Mouse (Mus musculus): ENCODE measurements around the gene Ifit1bl2. TPM values are rescaled to one million over a fixed set of nuclear protein-coding genes. Genes with fewer than 3 reads are reported as not detected.
A peak's percentile ranks its signal among the peaks of the same experiment; 100 is the strongest.

The Ifit1bl2 gene
- total and polyA plus RNA-seq, 2 experiments = 0.09 TPM; not detected in 1

GRCm38 (mm10) chr19:34577121-34577520 lies 63.4 kb downstream of the Ifit1bl2 start:
- Histone ChIP-seq H3K9ac (ENCODE audit: low read depth, low read length) (no peak overlapping the region), H3K27ac (replicated peaks; ENCODE audit: insufficient read depth, low read depth, low read length) (no peak overlapping the region), H3K79me2 (ENCODE audit: control insufficient read depth, insufficient read depth, low read length) (no peaks in the 10 kb centered on the region), H3K27me3 (ENCODE audit: control insufficient read depth, insufficient read depth, low read length) (no peaks in the 10 kb centered on the region), H3K4me3 (ENCODE audit: insufficient read depth, low read depth, low read length) (no peak overlapping the region), H3K36me3 (ENCODE audit: control insufficient read depth, insufficient read depth, low read length) (no peaks in the 10 kb centered on the region; the same call in 1 of the 2 replicates), H3K4me1 (ENCODE audit: control insufficient read depth, insufficient read depth, low read length) (no peaks in the 10 kb centered on the region)
- no peak for DNase-seq (ENCODE audit: extremely low read depth, low read depth, low spot score)
- no peak for TF ChIP-seq POLR2A (IDR thresholded peaks at IDR 0.05; ENCODE audit: extremely low read depth, insufficient read depth, low read length)
- TF ChIP-seq CTCF (IDR thresholded peaks at IDR 0.05; ENCODE audit: low read depth, low read length) = no peak
- 59% methylated on average over 1 of the region's 1 CpGs for WGBS

DNA sequence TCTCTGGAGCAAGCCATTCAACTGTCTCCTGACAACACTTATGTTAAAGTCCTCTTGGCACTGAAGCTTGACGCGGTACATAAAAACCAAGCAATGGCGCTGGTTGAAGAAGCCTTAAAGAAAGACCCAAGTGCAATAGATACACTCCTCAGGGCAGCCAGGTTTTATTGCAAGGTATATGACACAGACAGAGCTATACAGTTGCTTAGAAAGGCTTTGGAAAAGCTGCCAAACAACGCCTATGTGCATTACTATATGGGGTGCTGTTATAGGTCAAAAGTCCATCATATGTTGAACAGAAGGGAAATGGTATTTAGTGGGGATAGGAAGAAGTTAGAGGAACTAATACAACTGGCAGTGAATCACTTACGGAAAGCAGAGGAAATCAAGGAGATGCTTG lies 66.9 kb downstream of the Ifit1bl2 start:
- DNase-seq (ENCODE audit: extremely low read depth, low read depth, low spot score) = no peak
- WGBS = 93% methylated on average over 5 of the region's 5 CpGs
- no peak for TF ChIP-seq POLR2A (IDR thresholded peaks at IDR 0.05; ENCODE audit: extremely low read depth, insufficient read depth, low read length)
- no peak for TF ChIP-seq CTCF (IDR thresholded peaks at IDR 0.05; ENCODE audit: low read depth, low read length)
- H3K36me3 ChIP-seq (ENCODE audit: control insufficient read depth, insufficient read depth, low read length) = no peaks in the 10 kb centered on the region; the same call in 1 of the 2 replicates
- no peaks in the 10 kb centered on the region for H3K79me2 ChIP-seq (ENCODE audit: control insufficient read depth, insufficient read depth, low read length)
- no peak overlapping the region for H3K27ac ChIP-seq (replicated peaks; ENCODE audit: insufficient read depth, low read depth, low read length)
- no peak overlapping the region for H3K4me3 ChIP-seq (ENCODE audit: insufficient read depth, low read depth, low read length)
- H3K9ac ChIP-seq (ENCODE audit: low read depth, low read length) = no peak overlapping the region
- H3K27me3 ChIP-seq (ENCODE audit: control insufficient read depth, insufficient read depth, low read length) = no peaks in the 10 kb centered on the region
- H3K4me1 ChIP-seq (ENCODE audit: control insufficient read depth, insufficient read depth, low read length) = no peaks in the 10 kb centered on the region; the same call in 1 of the 2 replicates

DNA sequence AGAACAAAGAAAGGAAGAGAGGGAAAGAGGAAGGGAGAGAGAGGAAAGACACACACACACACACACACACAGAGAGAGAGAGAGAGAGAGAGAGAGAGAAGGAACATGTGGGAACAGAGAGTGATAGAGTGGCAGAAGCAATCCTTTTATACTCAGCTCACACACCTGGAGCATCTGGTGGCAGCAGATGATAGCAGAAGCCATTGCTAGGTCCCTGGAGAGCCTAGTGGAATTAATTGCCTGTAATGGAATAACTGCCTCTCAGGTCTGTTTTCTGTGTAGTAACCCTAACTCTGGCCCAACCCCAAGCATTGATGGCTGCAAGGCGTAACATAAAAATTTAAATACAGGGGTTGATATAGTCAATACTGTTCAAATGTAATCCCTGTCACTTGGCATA lies 69.5 kb downstream of the Ifit1bl2 start:
- DNase-seq (ENCODE audit: extremely low read depth, low read depth, low spot score) = no peak
- Histone ChIP-seq H3K9ac (ENCODE audit: low read depth, low read length) (no peak overlapping the region), H3K36me3 (ENCODE audit: control insufficient read depth, insufficient read depth, low read length) (no peaks in the 10 kb centered on the region; the same call in 1 of the 2 replicates), H3K27ac (replicated peaks; ENCODE audit: insufficient read depth, low read depth, low read length) (no peak overlapping the region), H3K4me3 (ENCODE audit: insufficient read depth, low read depth, low read length) (0 out of 2 replicates have a peak overlapping the region, but pooled peaks have one; percentile 3), H3K4me1 (ENCODE audit: control insufficient read depth, insufficient read depth, low read length) (no peaks in the 10 kb centered on the region; the same call in 1 of the 2 replicates), H3K27me3 (ENCODE audit: control insufficient read depth, insufficient read depth, low read length) (no peaks in the 10 kb centered on the region), H3K79me2 (ENCODE audit: control insufficient read depth, insufficient read depth, low read length) (no peaks in the 10 kb centered on the region)
- 94% methylated on average over 1 of the region's 1 CpGs for WGBS
- no peak for TF ChIP-seq POLR2A (IDR thresholded peaks at IDR 0.05; ENCODE audit: extremely low read depth, insufficient read depth, low read length)
- no peak for TF ChIP-seq CTCF (IDR thresholded peaks at IDR 0.05; ENCODE audit: low read depth, low read length)

DNA sequence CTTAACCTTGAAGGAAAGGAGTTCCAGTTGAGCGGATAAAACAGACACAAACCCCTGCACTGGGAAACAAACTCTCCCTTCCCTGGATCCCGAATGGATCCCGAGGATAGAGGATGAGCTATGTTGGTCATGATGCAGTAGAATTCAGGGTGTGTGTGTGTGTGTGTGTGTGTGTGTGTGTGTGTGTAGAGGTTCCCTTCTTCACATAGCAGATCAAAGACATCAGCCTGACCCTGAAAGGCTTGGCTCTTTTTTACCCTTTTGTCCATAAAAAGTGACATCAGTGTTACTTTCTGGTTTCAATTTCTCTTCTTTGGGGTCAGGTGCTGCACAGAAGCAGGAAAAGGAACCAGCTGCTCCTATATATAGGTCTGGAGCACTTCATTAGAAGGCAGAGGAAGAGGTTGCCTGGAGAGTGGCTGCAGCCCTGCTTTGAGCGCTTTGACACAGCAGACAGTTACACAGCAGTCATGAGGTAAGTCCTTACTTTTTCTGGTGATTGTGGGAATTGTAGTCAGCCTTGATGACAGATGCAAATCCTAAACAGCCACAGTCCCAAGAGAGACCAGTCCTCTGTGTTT lies 70.6 kb downstream of the Ifit1bl2 start:
- Histone ChIP-seq H3K36me3 (ENCODE audit: control insufficient read depth, insufficient read depth, low read length) (no peaks in the 10 kb centered on the region; the same call in 1 of the 2 replicates), H3K4me3 (ENCODE audit: insufficient read depth, low read depth, low read length) (peak overlapping the region; percentile 44; the same call in 1 of the 2 replicates), H3K4me1 (ENCODE audit: control insufficient read depth, insufficient read depth, low read length) (no peaks in the 10 kb centered on the region; the same call in 1 of the 2 replicates), H3K79me2 (ENCODE audit: control insufficient read depth, insufficient read depth, low read length) (no peaks in the 10 kb centered on the region), H3K27ac (replicated peaks; ENCODE audit: insufficient read depth, low read depth, low read length) (peak overlapping the region; percentile 51), H3K27me3 (ENCODE audit: control insufficient read depth, insufficient read depth, low read length) (no peaks in the 10 kb centered on the region), H3K9ac (ENCODE audit: low read depth, low read length) (peak overlapping the region; percentile 30; the same call in 1 of the 2 replicates)
- 80% methylated on average over 4 of the region's 4 CpGs for WGBS
- TF ChIP-seq POLR2A (IDR thresholded peaks at IDR 0.05; ENCODE audit: extremely low read depth, insufficient read depth, low read length) = no peak
- TF ChIP-seq CTCF (IDR thresholded peaks at IDR 0.05; ENCODE audit: low read depth, low read length) = no peak
- DNase-seq (ENCODE audit: extremely low read depth, low read depth, low spot score) = no peak

- 67% methylated on average over 7 of the region's 7 CpGs for WGBS
- no peak for DNase-seq (ENCODE audit: extremely low read depth, low read depth, low spot score)
- TF ChIP-seq CTCF (IDR thresholded peaks at IDR 0.05; ENCODE audit: low read depth, low read length) (no peak), POLR2A (IDR thresholded peaks at IDR 0.05; ENCODE audit: extremely low read depth, insufficient read depth, low read length) (no peak)
- Histone ChIP-seq H3K9ac (ENCODE audit: low read depth, low read length) (no peak overlapping the region), H3K27me3 (ENCODE audit: control insufficient read depth, insufficient read depth, low read length) (no peaks in the 10 kb centered on the region), H3K4me1 (ENCODE audit: control insufficient read depth, insufficient read depth, low read length) (no peaks in the 10 kb centered on the region; the same call in 1 of the 2 replicates), H3K4me3 (ENCODE audit: insufficient read depth, low read depth, low read length) (no peak overlapping the region), H3K27ac (replicated peaks; ENCODE audit: insufficient read depth, low read depth, low read length) (peak overlapping the region; percentile 51), H3K36me3 (ENCODE audit: control insufficient read depth, insufficient read depth, low read length) (no peaks in the 10 kb centered on the region; the same call in 1 of the 2 replicates), H3K79me2 (ENCODE audit: control insufficient read depth, insufficient read depth, low read length) (no peaks in the 10 kb centered on the region)
Observed at GRCm38 (mm10) chr19:34568988-34569895, 71.3 kb downstream of the Ifit1bl2 start.

Other genes starting within 250 kb of the Ifit1bl2 start
- gene Ch25h, start 165.6 kb downstream of the Ifit1bl2 start, total RNA-seq (2014; rRNA removed) = 0.34 TPM in 1 of 2 replicates, not detected in the other
- 0.09 and 0.22 TPM in 2 replicates for gene Ch25h, start 165.6 kb downstream of the Ifit1bl2 start, polyA plus RNA-seq (2012; rRNA removed)
- 159 and 192 TPM in 2 replicates for gene Lipa, start 113.3 kb downstream of the Ifit1bl2 start, total RNA-seq (2014; rRNA removed)
- gene Lipa, start 113.3 kb downstream of the Ifit1bl2 start, polyA plus RNA-seq (2012; rRNA removed) = 137 and 146 TPM in 2 replicates
- 3.6 and 8.0 TPM in 2 replicates for gene Ifit2, start 90.0 kb downstream of the Ifit1bl2 start, total RNA-seq (2014; rRNA removed)
- gene Ifit2, start 90.0 kb downstream of the Ifit1bl2 start, polyA plus RNA-seq (2012; rRNA removed) = 0.29 and 0.35 TPM in 2 replicates
- 21.3 and 39.2 TPM in 2 replicates for gene Ifit3, start 57.2 kb downstream of the Ifit1bl2 start, total RNA-seq (2014; rRNA removed)
- 3.4 and 5.8 TPM in 2 replicates for gene Ifit3, start 57.2 kb downstream of the Ifit1bl2 start, polyA plus RNA-seq (2012; rRNA removed)
- 0.34 and 0.92 TPM in 2 replicates for gene Ifit1bl1, start 38.8 kb downstream of the Ifit1bl2 start, total RNA-seq (2014; rRNA removed)
- gene Ifit1bl1, start 38.8 kb downstream of the Ifit1bl2 start, polyA plus RNA-seq (2012; rRNA removed) = 0.07 and 0.18 TPM in 2 replicates
- 5.5 and 9.7 TPM in 2 replicates for gene Ifit3b, start 32.8 kb downstream of the Ifit1bl2 start, total RNA-seq (2014; rRNA removed)
- 1.3 and 1.8 TPM in 2 replicates for gene Ifit3b, start 32.8 kb downstream of the Ifit1bl2 start, polyA plus RNA-seq (2012; rRNA removed)
- 9.6 and 15.9 TPM in 2 replicates for gene Ifit1, start 128 bp upstream of the Ifit1bl2 start, total RNA-seq (2014; rRNA removed)
- 4.2 and 7.0 TPM in 2 replicates for gene Ifit1, start 128 bp upstream of the Ifit1bl2 start, polyA plus RNA-seq (2012; rRNA removed)
- 65.6 and 85.9 TPM in 2 replicates for gene Slc16a12, start 106.5 kb upstream of the Ifit1bl2 start, total RNA-seq (2014; rRNA removed)
- 18.6 and 23.1 TPM in 2 replicates for gene Slc16a12, start 106.5 kb upstream of the Ifit1bl2 start, polyA plus RNA-seq (2012; rRNA removed)
- gene Pank1, start 238.7 kb upstream of the Ifit1bl2 start, total RNA-seq (2014; rRNA removed) = 196 and 259 TPM in 2 replicates
- 14.1 and 18.8 TPM in 2 replicates for gene Pank1, start 238.7 kb upstream of the Ifit1bl2 start, polyA plus RNA-seq (2012; rRNA removed)